Mouse (Mus musculus) MEL (cell line): Measurements from ENCODE around the gene Muc16. TPM values are rescaled to one million over a fixed set of nuclear protein-coding genes. Genes with fewer than 3 reads are reported as not detected.

Experiments
- DNase-seq: peaks from one replicate; pipeline ENCODE4 v3.0.0; 2011; ENCODE audit warnings: low read depth, low spot score
- H3K27ac ChIP-seq: 2 replicates; pipeline ENCODE4 v1.5.1; 2012; ENCODE audit warnings: low read depth, mild to moderate bottlenecking, control low read depth, low read length, moderate library complexity; ENCODE audit not compliant: control insufficient read depth
- H3K27me3 ChIP-seq, 2 experiments: fragments of 150-350 bp in 1 of 2; sonication (generic) in 1 of 2; 2 replicates each; pipeline ENCODE4 v1.6.1; 2012; ENCODE audit warnings: low read length in 2 of 2, mild to moderate bottlenecking in 2 of 2, improper control_type of control experiment in 1 of 2, moderate library complexity in 1 of 2; ENCODE audit not compliant: insufficient read depth in 2 of 2, control insufficient read depth in 1 of 2
- H3K36me3 ChIP-seq, 2 experiments: 2 replicates each; pipeline ENCODE4 v1.6.1; 2012 to 2014; ENCODE audit warnings: low read length in 2 of 2, improper control_type of control experiment in 1 of 2, inconsistent platforms in 1 of 2, mild to moderate bottlenecking in 1 of 2; ENCODE audit not compliant: insufficient read depth in 2 of 2, control insufficient read depth in 1 of 2
- H3K4me1 ChIP-seq, 2 experiments: fragments of 150-350 bp in 1 of 2; sonication (generic) in 1 of 2; 2 replicates each; pipeline ENCODE4 v1.6.1; 2012; ENCODE audit warnings: low read length in 2 of 2, improper control_type of control experiment in 1 of 2, mild to moderate bottlenecking in 1 of 2; ENCODE audit not compliant: insufficient read depth in 2 of 2, control insufficient read depth in 1 of 2
- H3K4me3 ChIP-seq, 2 experiments: fragments of 150-350 bp in 1 of 2; sonication (generic) in 1 of 2; 2 replicates each; pipeline ENCODE4 v1.5.1; 2012; ENCODE audit warnings: low read depth in 2 of 2, low read length in 2 of 2, mild to moderate bottlenecking in 2 of 2, moderate library complexity in 2 of 2, control low read depth in 1 of 2, improper control_type of control experiment in 1 of 2; ENCODE audit not compliant: control insufficient read depth in 1 of 2, insufficient read depth in 1 of 2
- H3K79me2 ChIP-seq: 2 replicates; pipeline ENCODE4 v1.6.1; 2012; ENCODE audit warnings: mild to moderate bottlenecking, low read length, moderate library complexity; ENCODE audit not compliant: control insufficient read depth, poor library complexity, insufficient read depth
- H3K9ac ChIP-seq: 2 replicates; pipeline ENCODE4 v1.6.1; 2012; ENCODE audit warnings: low read depth, mild to moderate bottlenecking, control low read depth, low read length, moderate library complexity; ENCODE audit not compliant: control insufficient read depth, poor library complexity, severe bottlenecking
- H3K9me3 ChIP-seq: fragments of 150-350 bp; sonication (generic); replicated peaks from 2 replicates; pipeline ENCODE4 v1.6.1; 2012; ENCODE audit warnings: mild to moderate bottlenecking, low read length, improper control_type of control experiment, moderate library complexity; ENCODE audit not compliant: insufficient read depth
- CTCF ChIP-seq, 3 experiments: IDR thresholded peaks in 2 of 3; conservative IDR thresholded peaks in 1 of 3; 2 replicates each; pipeline ENCODE4 v1.5.1; 2011 to 2012; ENCODE audit warnings: low read length in 3 of 3, low read depth in 2 of 3, mild to moderate bottlenecking in 2 of 3, improper control_type of control experiment in 1 of 3, inconsistent platforms in 1 of 3, mixed read lengths in 1 of 3, moderate library complexity in 1 of 3; ENCODE audit not compliant: control insufficient read depth in 1 of 3, insufficient read depth in 1 of 3, poor library complexity in 1 of 3, severe bottlenecking in 1 of 3
- E2F4 ChIP-seq: IDR thresholded peaks from 2 replicates; pipeline ENCODE4 v1.6.1; 2011; ENCODE audit warnings: low read depth, low read length, improper control_type of control experiment, borderline replicate concordance
- ELF1 ChIP-seq: IDR thresholded peaks from 2 replicates; pipeline ENCODE4 v1.6.1; 2014; ENCODE audit warnings: low read depth, mild to moderate bottlenecking, inconsistent platforms, low read length, improper control_type of control experiment, moderate library complexity
- GATA1 ChIP-seq: IDR thresholded peaks from 2 replicates; pipeline ENCODE4 v1.6.1; 2011; ENCODE audit warnings: low read depth, low read length, improper control_type of control experiment
- HCFC1 ChIP-seq: IDR thresholded peaks from 2 replicates; pipeline ENCODE4 v1.6.1; 2012; ENCODE audit warnings: low read depth, mild to moderate bottlenecking, inconsistent platforms, low read length, improper control_type of control experiment, moderate library complexity
- MAFK ChIP-seq: IDR thresholded peaks from 2 replicates; pipeline ENCODE4 v1.6.1; 2011; ENCODE audit warnings: low read depth, mild to moderate bottlenecking, low read length, improper control_type of control experiment, borderline replicate concordance
- MEF2A ChIP-seq: IDR thresholded peaks from 2 replicates; pipeline ENCODE4 v1.6.1; 2014; ENCODE audit warnings: low read depth, mild to moderate bottlenecking, inconsistent platforms, low read length, improper control_type of control experiment; ENCODE audit not compliant: poor library complexity, insufficient replicate concordance, severe bottlenecking; ENCODE audit errors: extremely low read depth
- NELFE ChIP-seq: IDR thresholded peaks from 2 replicates; pipeline ENCODE4 v1.6.1; 2011; ENCODE audit warnings: low read depth, low read length, improper control_type of control experiment
- NRF1 ChIP-seq: IDR thresholded peaks from 2 replicates; pipeline ENCODE4 v1.6.1; 2014; ENCODE audit warnings: low read depth, mild to moderate bottlenecking, inconsistent platforms, low read length, improper control_type of control experiment, moderate library complexity; ENCODE audit not compliant: poor library complexity, insufficient read depth, severe bottlenecking
- POLR2AphosphoS5 ChIP-seq: IDR thresholded peaks from 2 replicates; pipeline ENCODE4 v1.6.1; 2012; ENCODE audit warnings: low read depth, borderline replicate concordance, mild to moderate bottlenecking, inconsistent platforms, low read length, moderate library complexity, mixed read lengths
- RAD21 ChIP-seq: IDR thresholded peaks from 2 replicates; pipeline ENCODE4 v1.6.1; 2011; ENCODE audit warnings: mild to moderate bottlenecking, low read depth, low read length, improper control_type of control experiment
- SMC3 ChIP-seq: IDR thresholded peaks from 2 replicates; pipeline ENCODE4 v1.6.1; 2011; ENCODE audit warnings: low read depth, low read length, improper control_type of control experiment
- TAL1 ChIP-seq: IDR thresholded peaks from 2 replicates; pipeline ENCODE4 v1.6.1; 2012; ENCODE audit warnings: mild to moderate bottlenecking, inconsistent platforms, low read length, moderate library complexity, mixed read lengths
- TBP ChIP-seq: IDR thresholded peaks from 2 replicates; pipeline ENCODE4 v1.8.0; 2011; ENCODE audit warnings: low read depth, low read length, improper control_type of control experiment
- TCF12 ChIP-seq: IDR thresholded peaks from 2 replicates; pipeline ENCODE4 v1.6.1; 2014; ENCODE audit warnings: low read depth, mild to moderate bottlenecking, inconsistent platforms, low read length, improper control_type of control experiment, moderate library complexity
- UBTF ChIP-seq: IDR thresholded peaks from 2 replicates; pipeline ENCODE4 v1.6.1; 2012; ENCODE audit warnings: low read depth, mild to moderate bottlenecking, inconsistent platforms, low read length, improper control_type of control experiment, moderate library complexity, borderline replicate concordance; ENCODE audit not compliant: insufficient read depth
- USF1 ChIP-seq: IDR thresholded peaks from 2 replicates; pipeline ENCODE4 v1.6.1; 2014; ENCODE audit warnings: low read depth, mild to moderate bottlenecking, inconsistent platforms, low read length, improper control_type of control experiment, moderate library complexity
- USF2 ChIP-seq, 2 experiments: IDR thresholded peaks; 2 replicates each; pipeline ENCODE4 v1.6.1; 2011 to 2012; ENCODE audit warnings: improper control_type of control experiment in 2 of 2, low read length in 2 of 2, borderline replicate concordance in 1 of 2, inconsistent platforms in 1 of 2, low read depth in 1 of 2, mild to moderate bottlenecking in 1 of 2; ENCODE audit not compliant: insufficient read depth in 1 of 2
- ZC3H11A ChIP-seq: IDR thresholded peaks from 2 replicates; pipeline ENCODE4 v1.6.1; 2012; ENCODE audit warnings: low read depth, mild to moderate bottlenecking, inconsistent platforms, low read length, improper control_type of control experiment
- ZMIZ1 ChIP-seq: IDR thresholded peaks from 2 replicates; pipeline ENCODE4 v1.6.1; 2012; ENCODE audit warnings: low read depth, mild to moderate bottlenecking, inconsistent platforms, low read length, improper control_type of control experiment, moderate library complexity
- polyA plus RNA-seq, 2 experiments: library from polyadenylated mRNA; stranded (reverse) in 1 of 2; unstranded in 1 of 2; fragments of >175 nt in 1 of 2; fragments of >200 nt in 1 of 2; gene quantifications; 2 replicates each; pipeline versions ENCODE4 v1.2.1 to v1.2.4; 2012; ENCODE audit warnings: low replicate concordance in 2 of 2, low read depth in 1 of 2; ENCODE audit not compliant: insufficient read length in 2 of 2, insufficient read depth in 1 of 2, missing spikeins in 1 of 2
- total RNA-seq: library from RNA; depleted of rRNA; stranded (reverse); fragments of 300-350 nt; gene quantifications from 2 replicates; pipeline ENCODE4 v1.2.3, GENCODE M21; 2012

Gene Muc16
- total and polyA plus RNA-seq, 3 experiments: not detected

DNA sequence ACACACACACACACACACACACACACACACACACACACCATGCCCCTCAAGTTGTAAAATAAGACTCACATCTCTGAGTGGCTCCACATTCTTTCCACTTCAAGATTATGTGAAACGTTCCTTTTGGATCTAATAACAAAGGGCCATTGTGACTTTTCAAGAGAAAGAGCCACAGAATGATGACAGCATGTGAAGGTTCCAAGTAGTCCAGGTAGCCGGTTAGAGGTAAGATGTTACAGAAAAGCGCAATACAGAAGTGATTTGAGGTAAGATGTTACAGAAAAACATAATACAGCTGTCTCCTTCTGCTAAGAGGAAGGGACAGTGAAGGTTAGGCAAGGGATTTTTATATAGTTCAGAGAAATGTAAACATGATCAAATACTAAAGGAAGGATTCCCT, 196.2 kb downstream of the Muc16 start, which contains the start of the genes Zfp558 and Mbd3l1:
Gene Zfp558, minus strand, starts transcription at position 101 of the 400 bp plus-strand sequence.
Gene Mbd3l1, plus strand, starts transcription at position 192 of the 400 bp plus-strand sequence.
- Histone ChIP-seq H3K79me2 (no peaks in the 10 kb centered on the region), H3K9me3 (no peaks in the 10 kb centered on the region), H3K27ac (no peak within 1 kb of the TSS), H3K27me3 (no peaks in the 10 kb centered on the region), H3K9ac (no peak within 1 kb of the TSS), H3K36me3 (no peaks in the 10 kb centered on the region), H3K4me1 (no peaks in the 10 kb centered on the region), H3K4me3 (no peak within 1 kb of the TSS)
- TF ChIP-seq TBP (no peak), GATA1 (no peak), NRF1 (no peak), NELFE (no peak)
- DNase-seq: no peak

DNA sequence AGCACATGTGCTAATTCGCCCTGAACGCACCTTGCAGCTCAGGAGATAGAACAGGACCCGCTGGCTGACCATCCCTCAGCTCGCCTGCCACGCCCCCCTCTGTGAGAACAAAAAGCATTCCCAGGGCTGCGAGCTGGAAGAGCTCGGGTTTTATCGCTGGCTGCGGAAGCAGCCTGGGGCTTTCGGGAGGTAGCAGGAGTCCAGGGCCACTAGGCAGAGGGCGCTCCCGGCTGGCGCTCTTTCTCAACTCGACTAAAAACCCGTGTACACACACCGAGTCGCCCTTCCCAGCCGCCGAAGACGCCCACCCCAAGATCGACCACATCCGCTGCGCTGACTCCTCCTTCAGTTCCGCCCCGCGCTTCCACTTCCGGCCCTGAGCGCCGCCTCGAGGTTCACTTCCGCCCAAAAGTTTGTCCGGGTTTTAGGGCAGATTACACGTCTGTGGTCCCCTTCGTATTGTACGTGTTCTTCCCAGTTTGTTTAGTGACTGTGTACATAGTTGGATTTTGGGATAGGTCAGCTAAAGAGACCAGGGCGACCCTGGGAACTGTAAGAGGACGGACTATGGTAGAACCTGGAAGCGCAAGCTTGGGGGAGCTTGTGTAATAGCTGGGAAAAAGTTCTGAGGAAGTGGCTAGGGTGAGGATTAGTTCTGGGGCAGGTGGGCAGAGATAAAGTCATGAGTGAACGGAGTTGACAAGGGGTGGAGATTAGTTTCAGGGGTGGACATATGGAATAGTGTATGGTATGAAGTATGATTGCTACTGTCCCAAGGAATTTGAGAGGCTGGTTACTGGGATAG, 200.8 kb downstream of the Muc16 start:
- Histone ChIP-seq H3K36me3 (no peaks in the 10 kb centered on the region), H3K4me3 (no peak overlapping the region), H3K79me2 (no peaks in the 10 kb centered on the region), H3K9me3 (no peaks in the 10 kb centered on the region)
- TF ChIP-seq E2F4 (no peak), MEF2A (no peak), ZMIZ1 (no peak), NELFE (no peak), UBTF (no peak), TAL1 (no peak), RAD21 (no peak), USF1 (no peak), POLR2AphosphoS5 (no peak), SMC3 (no peak), HCFC1 (no peak), ELF1 (no peak), ZC3H11A (no peak), MAFK (no peak), USF2 (IDR thresholded peaks at IDR 0.05; ENCODE audit: borderline replicate concordance in 1 of 2, insufficient read depth in 1 of 2, low read depth in 1 of 2, low read length in 2 of 2) (no peak), TCF12 (no peak), CTCF (IDR thresholded peaks at IDR 0.05 in 2 of 3, conservative IDR thresholded peaks at IDR 0.05 in 1 of 3; ENCODE audit: control insufficient read depth in 1 of 3, insufficient read depth in 1 of 3, low read depth in 2 of 3, low read length in 3 of 3, poor library complexity in 1 of 3, severe bottlenecking in 1 of 3) (no peak)
- TF ChIP-seq, all 39 proteins: peak for 0
- H3K27me3 ChIP-seq: no peaks in the 10 kb centered on the region
- no peak overlapping the region for H3K9ac ChIP-seq
- no peaks in the 10 kb centered on the region for H3K4me1 ChIP-seq
- H3K27ac ChIP-seq: no peak overlapping the region
- DNase-seq: no peak
